Mouse (Mus musculus) gastrocnemius, adult 8-10 months (tissue): ENCODE results near the gene Cyp4v3. TPM values are rescaled to one million over a fixed set of nuclear protein-coding genes. Genes with fewer than 3 reads are reported as not detected.
"Not testable (repeated sequence)": the region's sequence is repeated elsewhere in the genome, so short reads cannot be mapped to it uniquely, and the experiment has no call there.

Experiments used
- DNase-seq, 2 experiments: peaks; one replicate each; pipeline ENCODE4 v3.0.0; 2022; ENCODE audit warnings: low spot score in 2 of 2
- total RNA-seq, 4 experiments: library from RNA; stranded (reverse); gene quantifications; 2 replicates each; pipeline ENCODE4 v1.2.4; 2022

Gene Cyp4v3
- total RNA-seq = 1 to 10 TPM in 2 of 4 experiments, under 1 TPM in 2; 0.44 to 1.2 (median 0.85) TPM

DNA sequence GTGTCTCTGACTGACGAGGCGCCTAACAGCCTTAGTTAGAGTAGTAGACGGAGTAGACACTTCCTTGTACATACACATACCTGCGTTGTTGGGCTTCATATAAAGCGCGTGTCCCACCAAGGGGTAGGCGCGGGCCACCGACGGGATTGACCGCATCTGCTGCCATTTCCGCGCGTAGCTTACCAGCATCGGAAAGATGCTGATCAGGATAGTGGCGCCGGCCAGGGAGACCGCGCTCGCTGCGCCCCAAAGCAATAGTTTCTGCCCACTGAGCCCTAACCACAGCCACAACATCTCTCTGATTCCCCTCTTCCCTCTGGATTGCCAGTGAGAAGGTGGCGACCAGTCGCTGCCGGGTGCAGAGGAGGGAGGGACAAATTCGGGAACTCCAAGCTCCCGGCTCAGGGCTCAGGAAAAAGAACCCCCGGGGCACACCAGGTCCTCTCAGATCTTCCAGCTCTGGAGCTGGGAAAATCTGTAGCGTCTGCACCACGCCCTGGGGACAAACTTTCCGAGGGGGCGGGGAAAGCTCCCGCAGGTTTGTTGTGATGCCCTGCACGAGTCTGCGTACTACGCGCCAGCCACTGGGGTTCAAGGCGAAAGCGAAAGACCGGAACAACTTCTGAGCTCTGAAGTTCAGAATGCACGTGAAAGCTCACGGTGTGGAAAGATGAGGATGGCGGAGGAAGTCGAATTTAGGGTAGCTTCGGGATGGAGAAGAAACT lies at the start of gene Cyp4v3:
Gene Cyp4v3, minus strand, starts transcription at position 532 of the 725 bp plus-strand sequence.
- peak; percentile 43 to 62 for DNase-seq

DNA sequence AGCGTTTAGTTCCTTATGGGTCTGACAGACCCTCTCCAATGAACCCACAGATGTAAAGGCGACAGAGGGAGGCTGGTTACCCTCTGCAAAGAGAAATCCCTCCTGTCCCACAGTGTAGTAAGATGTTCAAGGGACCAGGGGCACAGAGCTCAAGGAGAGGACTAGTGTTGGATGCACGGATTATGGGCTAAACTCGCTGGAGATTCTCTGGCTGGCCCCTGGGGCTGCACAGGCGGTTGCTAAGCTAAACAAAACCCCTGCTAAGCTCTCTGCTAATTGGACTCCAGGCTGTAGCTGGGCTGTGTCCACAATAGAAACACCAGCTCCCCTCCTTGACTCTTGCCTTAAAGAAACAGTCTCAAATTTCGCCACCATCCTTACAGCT lies 48.9 kb upstream of the Cyp4v3 start, which contains the start of gene Fam149a:
Gene Fam149a, minus strand, starts transcription at position 329 of the 385 bp plus-strand sequence.
- no peak for DNase-seq

DNA sequence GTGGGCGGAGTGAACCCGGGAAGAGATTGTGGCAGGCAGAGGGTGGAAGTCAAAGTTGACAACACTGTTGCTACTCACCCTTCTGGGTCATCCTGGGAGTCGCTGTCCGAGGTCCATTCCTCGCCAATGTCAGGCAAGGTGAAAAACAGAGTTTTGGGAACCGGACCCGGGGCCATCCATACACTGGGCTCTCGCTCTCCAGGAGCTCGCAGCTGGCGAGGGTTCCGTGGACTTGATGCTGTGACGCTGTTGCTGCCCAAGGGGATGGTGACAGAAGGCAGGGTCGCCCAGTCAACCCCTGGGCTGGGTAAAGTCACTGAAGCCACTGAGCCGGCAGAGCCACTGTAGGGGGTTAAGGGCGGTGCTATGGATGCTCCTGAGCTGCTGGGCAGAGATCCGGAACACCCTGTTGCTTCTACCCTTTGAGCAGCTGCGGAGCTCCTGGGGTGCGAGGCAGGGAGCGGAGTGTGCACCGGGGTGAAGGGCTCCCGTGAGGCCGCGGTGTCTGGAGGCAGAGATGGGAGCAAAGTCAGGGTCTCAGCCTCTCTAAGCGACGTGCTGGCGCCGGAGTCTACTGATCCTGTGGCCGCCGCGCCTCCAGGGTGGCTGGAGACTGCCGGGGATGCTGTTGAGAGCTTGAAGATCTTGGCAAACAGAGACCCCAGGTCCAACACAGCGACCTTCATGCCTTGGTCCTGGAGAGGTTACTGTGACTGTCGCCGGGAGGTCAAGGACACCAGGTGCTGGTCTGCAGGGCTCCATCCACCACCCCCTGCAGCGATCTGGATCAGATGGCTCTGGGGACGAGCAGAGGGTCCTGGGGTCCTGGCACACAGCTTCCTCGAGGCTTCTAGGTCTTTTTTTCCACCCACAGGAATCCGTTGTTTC lies 48.3 kb upstream of the Cyp4v3 start:
- DNase-seq = no peak

DNA sequence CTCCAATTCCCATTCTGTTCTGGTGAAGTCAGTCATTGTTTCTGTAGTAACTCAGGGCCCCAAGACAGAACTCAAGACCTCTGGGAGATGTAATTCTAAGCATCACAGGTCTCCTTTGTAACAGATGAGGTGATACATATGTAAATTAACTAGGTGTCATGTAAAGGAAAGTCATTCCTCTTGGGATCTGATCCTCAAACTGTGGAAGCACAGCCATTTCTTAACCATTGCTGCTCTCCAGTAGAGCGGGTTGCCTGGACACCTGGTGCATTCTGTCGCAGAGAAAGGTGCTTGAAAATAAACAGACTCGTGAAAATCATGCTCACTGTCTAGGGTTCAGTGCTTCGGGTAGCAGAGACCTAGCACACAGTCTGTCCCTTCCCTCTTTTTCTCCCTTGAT lies 47.6 kb upstream of the Cyp4v3 start:
- DNase-seq = no peak

DNA sequence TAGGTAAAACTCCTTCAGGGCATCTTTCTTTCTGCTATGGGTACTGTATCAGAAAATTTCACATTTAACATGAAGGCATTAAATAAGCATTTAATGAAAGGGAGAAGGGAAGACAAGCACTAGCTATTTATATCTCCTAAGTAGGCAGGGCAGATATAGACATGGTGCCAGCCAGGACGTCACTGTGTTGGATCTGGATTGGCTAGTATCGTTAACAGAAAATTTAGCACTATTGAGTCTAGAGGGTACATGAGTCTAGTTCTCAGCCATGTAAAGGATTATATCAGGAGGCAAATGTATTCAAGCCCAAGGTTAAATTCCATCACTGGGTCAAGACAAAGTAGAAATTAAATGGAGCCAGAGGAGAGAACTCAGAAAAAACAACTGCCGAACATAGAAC lies 41.1 kb upstream of the Cyp4v3 start:
- DNase-seq = no peak

DNA sequence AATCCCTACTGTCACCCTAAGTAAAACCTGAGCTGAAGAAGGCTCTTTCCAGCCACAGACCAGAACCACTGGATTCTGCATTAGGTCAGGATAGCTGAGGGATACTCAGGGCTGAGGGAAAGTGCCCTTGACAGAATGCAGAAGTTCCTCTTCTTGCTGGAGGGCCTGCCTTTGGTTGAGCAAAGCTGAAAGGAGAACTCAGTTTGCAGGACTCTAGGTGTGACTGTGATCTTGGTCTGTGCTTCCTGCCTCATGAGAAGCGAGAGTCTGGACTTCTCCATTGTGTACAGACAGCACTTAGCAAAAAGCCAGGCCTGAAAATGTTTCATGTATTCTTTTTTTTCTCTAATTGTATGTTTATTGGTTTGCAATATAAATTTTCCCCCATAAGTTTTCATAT lies 34.1 kb upstream of the Cyp4v3 start:
- DNase-seq = no peak

DNA sequence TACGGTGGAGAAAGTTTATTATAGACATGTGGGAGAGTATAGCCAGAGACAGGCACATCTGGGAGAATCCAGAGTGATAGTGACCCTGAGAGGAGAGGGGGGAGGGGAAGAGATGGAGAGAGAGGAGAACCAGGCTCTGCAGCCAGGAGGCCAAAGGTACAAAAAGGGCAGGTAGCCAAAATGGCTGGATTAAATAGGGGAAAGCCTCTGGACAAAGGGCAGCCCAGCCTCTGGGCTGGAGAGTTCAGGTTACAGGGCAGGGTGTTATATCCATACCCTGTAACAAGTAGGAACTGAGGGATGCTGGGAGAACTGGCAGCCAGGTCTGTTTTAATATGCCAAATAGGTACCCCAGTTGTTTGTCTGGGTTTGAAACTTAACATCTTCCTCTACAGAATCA lies 30.2 kb upstream of the Cyp4v3 start:
- no peak for DNase-seq

DNA sequence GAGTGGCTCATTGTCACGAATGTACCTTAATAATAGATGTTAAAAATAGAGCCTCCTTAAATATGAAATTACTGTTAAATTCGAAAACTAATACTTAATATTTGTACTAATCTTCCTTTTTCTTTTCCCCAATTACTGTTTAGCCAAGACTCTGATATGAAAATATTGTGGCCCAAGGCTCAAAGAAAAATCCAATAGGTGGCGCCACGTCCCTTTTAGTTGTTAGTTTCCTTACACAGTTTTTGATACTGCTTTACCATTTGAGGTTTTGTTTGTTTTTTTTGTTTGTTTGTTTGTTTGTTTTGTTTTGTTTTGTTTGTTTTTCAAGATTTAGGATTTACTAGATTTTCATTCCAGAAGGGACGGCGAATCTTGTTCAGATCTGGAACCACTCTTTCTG lies 29.3 kb upstream of the Cyp4v3 start:
- DNase-seq = no peak

DNA sequence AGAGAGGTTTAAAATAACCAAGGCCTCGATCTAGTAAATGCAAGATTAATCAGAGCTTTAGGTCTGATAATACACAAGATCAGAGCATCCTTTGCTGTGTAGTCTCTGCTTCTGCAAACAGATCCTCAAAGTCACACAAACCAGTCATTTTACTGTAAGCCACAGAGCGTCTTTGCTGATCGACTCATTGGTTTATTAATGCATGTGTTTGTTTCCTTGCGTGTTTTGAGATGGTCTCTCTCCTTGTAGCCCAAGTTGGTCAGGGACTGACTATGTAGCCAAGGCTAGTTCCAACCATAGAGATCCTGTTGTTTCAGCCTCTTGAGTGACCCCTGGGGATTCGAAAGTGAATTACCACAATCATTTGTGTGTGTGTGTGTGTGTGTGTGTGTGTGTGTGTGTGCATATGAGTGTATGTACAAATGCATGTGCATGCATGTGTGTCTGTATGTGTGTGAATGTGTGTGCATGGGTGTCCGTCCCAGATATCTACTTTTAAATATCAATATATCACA lies 26.1 kb upstream of the Cyp4v3 start:
- DNase-seq = no peak

DNA sequence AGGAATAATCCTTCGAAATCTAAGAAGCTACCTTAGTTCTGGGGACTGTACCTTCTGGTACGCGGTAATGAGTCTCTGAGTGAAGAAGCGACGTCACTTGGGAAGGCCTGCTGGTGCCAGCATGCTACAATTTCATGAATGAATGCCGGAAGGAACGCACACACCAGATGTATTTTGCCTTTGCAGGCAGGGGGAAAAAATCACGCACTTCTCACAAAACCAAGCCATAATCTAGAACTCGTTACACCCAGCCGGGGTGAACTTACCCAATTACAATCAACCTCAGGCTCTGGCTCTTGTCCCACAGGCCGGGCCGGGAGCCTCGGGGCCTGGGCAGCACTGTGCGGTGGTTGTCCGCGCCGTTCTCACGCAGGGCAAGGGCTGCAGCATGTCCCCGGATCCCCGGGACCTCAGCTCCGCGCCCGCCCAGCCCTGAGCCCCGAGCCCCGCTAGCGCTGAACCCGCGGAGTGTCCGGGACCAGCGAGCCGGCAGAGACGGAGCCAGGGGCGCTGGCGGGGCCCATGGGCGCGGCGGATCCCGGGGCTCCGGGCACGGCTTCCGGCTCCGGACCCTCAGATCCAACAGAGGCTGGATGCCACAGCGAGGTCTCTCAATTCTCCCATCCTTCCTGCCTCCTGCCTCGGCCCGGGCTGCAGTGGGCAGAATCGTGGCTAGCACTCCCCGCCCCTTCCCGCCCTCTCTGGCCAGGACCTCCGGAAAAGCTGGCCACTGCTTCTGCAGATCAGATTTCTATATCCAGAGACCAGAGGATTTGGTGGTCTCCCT lies 25.3 kb upstream of the Cyp4v3 start:
- peak in 1 of 2 experiments; percentile 10 for DNase-seq

DNA sequence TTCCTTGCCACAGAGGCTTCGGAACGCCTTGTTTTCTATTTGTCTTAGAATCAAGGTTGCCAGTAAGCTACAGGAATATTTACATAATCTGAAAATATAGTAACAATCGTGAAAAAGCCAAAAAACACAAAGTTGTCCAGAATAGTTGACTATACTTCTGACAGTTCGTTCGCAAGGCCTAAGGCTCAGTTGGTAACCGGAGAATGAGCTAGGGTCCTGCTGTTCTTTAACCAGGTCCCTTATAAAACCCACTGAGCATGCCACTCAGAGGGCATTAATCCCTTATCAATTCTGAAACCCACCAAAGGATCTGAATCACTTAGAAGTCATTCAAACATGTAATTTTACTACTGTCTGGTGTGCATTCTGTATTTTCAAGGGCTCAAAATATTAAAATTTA lies 22.8 kb upstream of the Cyp4v3 start:
- DNase-seq = no peak

DNA sequence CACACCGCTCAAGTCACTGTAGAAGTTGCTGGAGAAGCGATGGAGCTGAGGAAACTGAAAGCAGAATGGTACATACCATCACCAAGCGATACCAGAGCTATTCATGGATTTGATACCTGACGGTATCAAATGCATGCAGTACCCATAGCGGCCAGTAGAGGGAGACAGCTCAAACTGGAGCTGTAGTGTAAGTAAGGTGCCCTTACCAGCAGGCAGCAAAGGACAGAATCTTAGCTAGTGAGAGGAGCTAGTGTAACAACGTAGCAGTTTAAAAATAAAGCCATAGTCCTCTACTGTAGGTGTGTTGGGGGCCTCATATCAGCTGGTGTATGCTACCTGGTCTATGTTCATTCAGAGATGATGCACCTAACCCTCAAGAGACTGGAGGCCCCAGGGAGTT lies 12.0 kb upstream of the Cyp4v3 start:
- DNase-seq = peak; percentile 24 to 27

DNA sequence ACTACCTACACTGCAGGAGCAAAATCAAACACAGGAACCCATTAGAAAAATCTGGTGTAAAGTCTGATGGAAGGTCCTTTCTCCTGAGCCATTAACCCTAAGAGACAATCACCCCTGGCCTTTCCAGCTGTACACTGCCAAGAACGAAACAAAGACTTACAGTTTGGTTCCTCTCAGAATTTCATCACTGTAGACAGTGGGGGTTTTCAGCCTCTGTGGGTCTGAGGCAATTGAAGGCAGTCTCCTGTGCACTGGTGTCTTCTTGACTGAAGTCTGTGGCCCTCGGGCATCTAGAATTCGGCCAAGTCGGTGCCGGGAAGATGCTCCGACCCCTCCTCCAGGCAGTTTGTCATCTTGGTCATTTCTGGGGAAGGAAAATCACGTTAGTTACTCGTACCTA lies 11.3 kb upstream of the Cyp4v3 start:
- DNase-seq = no peak

DNA sequence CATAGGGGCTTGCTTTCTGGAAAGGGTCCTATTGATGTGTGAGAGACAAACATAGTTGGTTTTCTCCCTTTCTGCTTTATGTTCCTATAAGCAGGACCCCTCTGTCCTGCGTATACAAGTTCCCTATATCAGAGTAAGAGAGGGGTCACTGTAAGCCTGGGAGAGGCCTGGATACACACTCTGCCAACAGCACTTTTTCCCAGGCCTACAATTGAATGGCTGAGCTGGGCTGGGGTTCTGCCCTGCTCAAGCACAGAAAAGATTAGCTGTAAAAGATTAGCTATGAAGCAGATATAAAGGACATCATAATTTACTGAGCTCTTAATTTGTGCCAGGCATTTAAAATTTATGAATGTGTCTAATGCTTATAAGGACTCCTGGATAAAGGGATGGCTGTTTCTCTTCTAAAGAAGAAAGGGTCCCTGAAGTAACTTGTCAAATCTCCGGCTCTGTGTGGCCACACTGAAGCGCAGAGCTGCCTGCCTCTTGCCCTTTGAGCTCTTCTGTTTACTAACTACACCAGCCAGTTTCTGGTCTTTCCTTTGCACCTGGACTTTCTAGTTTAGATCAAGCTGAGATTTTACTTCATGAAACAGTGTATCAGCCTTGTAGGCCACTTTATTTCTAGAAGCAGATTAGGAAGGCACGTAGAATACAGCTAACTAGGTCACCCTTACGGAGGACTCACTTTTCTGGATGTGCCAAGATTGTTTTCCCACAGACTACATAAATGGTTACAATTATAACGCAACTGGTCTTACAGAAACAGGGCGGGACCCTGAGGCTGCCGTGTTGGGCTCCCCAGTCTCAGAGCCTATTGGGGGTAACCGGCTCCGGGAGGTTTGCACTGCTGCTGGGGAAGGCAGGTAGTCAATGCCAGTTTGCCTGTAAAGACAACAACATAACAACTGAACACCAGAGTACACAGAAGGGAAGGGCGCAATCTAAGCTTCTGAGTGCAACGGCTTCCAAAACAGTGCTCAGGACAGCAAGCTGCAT lies 8.9 kb upstream of the Cyp4v3 start:
- DNase-seq = no peak

DNA sequence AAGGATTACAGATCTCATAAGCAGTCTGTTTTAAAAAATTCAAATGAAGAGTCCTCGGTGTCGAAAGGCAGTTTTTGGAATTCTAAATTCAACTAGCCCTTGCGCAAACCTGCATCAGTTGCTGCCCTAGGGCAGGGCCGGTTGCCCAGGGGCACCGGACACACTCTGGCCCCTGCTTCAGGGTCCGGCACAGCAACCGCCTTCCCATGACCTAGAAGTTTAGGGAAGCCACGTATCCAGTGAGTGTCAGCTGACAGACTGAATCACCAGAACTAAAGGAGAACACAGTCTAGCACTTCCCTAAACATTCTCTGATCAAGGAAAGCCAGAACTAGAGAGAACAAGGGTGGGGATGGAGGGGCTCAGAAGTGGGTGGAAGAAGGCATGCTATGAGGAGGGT lies 477 bp upstream of the Cyp4v3 start:
- no peak for DNase-seq

DNA sequence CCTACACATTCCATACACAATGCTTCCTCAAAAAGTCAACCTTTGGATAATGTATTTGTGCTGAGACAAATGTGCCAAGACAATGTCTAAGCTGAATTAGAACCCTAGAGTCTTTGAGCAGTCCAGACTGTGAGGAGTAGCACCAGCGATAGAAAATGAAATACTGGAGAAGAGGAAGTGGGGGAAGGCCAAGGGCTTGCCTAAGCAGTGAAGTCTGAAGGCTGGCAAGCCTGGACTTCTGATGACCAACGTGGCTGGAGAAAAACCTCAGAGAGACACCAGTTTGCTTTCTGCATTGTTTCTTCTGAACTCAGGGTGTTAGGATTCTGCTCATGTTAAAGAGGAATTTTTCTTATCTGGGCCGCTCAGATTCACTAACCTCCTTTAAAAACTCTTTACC lies 2.2 kb downstream of the Cyp4v3 start:
- DNase-seq = no peak

DNA sequence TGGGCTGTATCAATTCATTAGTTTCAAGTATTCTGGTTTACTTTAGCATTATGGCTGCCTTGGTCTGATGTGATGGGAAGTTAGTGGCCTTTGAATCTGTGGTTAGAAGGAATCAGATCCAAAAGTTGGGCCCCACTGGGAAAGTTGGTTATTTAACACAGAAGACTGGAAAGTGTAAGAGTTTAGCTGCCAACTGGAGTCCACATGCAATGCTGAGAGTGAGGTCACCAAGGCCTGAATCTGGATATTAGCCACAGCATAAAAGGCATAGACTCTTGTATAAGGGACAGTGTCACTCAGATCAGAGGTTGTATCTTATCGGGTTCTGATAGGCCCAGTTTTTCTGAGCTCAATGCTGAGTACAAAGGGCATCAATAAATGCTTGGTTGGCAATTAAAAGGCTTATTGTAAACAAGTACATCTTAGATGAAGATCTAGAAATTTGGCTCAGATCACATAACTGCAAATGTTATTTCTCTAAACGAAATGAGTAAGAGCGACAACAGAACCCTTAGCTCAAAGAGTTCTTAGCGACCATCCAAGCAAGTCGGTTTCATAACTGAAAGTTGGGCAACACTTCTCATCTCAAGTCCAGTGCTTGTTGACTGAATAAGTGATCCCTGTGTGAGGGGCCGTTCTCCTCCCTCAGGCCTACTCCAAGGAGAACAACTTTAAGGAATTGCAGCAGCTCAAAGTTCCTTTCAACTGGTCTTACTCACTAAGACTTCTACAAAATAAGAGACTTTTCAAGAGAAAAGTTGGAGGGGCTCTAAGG lies 3.6 kb downstream of the Cyp4v3 start:
- no peak for DNase-seq

DNA sequence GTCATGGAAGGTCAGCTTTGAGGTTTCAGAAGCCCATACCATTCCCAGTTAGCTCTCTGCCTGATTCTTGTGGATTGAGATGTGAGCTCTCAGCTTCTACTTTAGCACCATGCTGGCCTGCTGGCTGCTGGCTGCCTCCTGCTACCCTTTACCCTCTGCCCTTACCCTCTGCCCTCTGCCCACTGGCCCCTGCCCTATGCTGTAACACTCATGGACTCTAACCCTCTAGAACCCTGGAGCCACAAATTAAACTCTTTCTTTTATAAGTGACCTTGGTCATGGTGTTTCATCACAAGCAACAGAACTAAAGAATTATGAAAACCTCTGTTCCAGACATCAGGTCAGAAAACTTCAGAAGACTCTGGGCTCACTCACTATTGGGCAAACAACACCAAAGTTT lies 5.9 kb downstream of the Cyp4v3 start:
- DNase-seq = not testable (repeated sequence)

DNA sequence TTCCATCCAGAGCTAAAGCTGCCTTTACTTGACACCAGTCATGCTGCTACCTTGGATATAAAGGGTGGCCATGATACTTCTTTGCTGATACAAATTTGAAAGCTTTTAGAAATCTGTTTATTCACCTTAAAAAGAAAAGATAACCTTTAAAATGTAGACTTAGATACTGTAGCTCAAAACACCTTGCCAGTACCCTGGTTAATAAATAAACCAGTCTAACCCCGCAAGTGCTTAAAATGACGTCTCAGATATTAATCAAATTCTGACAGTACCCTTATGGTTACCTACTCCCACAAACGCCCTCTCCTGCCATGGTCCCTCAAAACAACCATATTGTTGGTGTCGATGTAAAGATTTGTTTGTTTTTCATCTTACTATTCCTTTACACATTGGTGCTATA lies 8.9 kb downstream of the Cyp4v3 start:
- DNase-seq = no peak

DNA sequence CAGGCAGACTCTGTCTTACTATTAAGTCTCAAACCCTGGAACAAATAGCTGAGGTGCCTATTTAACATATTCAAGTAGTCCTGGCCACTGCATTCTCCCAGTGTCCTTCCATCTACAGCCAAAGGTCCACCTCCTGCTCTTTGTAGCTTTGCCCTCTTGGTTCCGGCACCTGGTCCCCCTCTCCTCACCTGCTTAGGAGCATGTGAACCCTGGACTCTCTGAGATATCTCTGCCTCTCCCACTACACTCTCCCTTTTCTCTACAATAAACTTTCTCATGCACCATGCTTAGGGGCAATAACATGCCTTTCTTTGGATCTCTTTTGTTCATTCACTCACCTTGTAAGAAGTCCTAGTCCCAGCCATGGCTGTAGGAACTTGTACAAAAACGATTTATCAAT lies 11.7 kb downstream of the Cyp4v3 start:
- no peak for DNase-seq
